Comparison of ENCODE assay signal across 16 mouse cellular contexts in the genomic region with DNA sequence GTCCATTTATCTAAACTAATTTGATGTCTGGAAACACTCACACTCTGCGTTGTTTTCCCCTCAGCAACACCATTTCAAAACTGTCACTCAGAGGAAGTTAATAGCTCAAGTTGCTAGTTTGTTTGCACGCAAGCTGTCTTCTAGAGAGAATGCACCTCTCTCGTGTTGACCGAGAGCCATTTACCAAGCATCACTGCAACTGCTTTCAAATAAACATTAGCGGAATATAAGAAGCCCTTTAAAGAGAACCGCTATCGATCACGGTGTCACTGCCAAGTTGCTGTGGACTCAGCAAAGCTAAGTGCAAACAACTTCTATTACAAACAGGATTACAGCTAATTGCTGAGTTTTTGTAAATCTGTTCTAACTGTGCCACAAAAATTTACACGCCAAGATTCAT.
"Had no signal": no experiment of that assay in that cellular context is flagged by ENCODE, and none has a peak within 500 bp of the region (broad histone marks: within the 10 kb centered on the region; RNA-seq: fewer than 3 reads in every experiment).

No protein-coding gene starts in this region.

- H3K9me3 ChIP-seq: midbrain, embryonic 13.5 days; midbrain, embryonic 15.5 days; neural tube, embryonic 12.5 days; stomach, embryonic 15.5 days had no signal

- H3K4me2 ChIP-seq: midbrain, embryonic 11.5 days; midbrain, embryonic 13.5 days; midbrain, embryonic 15.5 days; neural tube, embryonic 12.5 days; stomach, embryonic 15.5 days had no signal

- ATAC-seq: liver, postnatal 0 days; lung, postnatal 0 days; midbrain, embryonic 13.5 days; midbrain, embryonic 15.5 days had no signal

- H3K27me3 ChIP-seq: megakaryocyte, embryonic 14.5 days; midbrain, embryonic 13.5 days; midbrain, embryonic 15.5 days; neural tube, embryonic 12.5 days; stomach, embryonic 15.5 days had no signal

- H3K27ac ChIP-seq: macrophage; midbrain, embryonic 13.5 days; midbrain, embryonic 15.5 days; neural tube, embryonic 12.5 days; stomach, postnatal 0 days had no signal

- H3K4me3 ChIP-seq: megakaryocyte, embryonic 14.5 days; midbrain, embryonic 13.5 days; midbrain, embryonic 15.5 days; neural tube, embryonic 12.5 days; stomach, embryonic 15.5 days had no signal

- H3K36me3 ChIP-seq: midbrain, embryonic 13.5 days; midbrain, embryonic 15.5 days; neural tube, embryonic 12.5 days; stomach, embryonic 15.5 days had no signal

- DNase-seq: liver, postnatal 0 days; lung, adult 2 months; lung, postnatal 36 days; right cerebral cortex, postnatal 14 days; thymus, adult 2 months; thymus, postnatal 25 days; thymus, postnatal 4 days had no signal

- H3K9ac ChIP-seq: liver, postnatal 0 days; midbrain, embryonic 13.5 days; midbrain, embryonic 15.5 days; neural tube, embryonic 12.5 days; stomach, embryonic 15.5 days had no signal

- H3K4me1 ChIP-seq: megakaryocyte, embryonic 14.5 days; midbrain, embryonic 13.5 days; stomach, embryonic 15.5 days had no signal
